Mouse (Mus musculus): ENCODE results near the gene Podxl2. TPM values are rescaled to one million over a fixed set of nuclear protein-coding genes. Genes with fewer than 3 reads are reported as not detected.

Podxl2 gene
- polyA plus RNA-seq (2014; fragmentation: Nextera tagmentation; extraction: Ambion mirVana): 579 and 634 TPM in 2 replicates

DNA sequence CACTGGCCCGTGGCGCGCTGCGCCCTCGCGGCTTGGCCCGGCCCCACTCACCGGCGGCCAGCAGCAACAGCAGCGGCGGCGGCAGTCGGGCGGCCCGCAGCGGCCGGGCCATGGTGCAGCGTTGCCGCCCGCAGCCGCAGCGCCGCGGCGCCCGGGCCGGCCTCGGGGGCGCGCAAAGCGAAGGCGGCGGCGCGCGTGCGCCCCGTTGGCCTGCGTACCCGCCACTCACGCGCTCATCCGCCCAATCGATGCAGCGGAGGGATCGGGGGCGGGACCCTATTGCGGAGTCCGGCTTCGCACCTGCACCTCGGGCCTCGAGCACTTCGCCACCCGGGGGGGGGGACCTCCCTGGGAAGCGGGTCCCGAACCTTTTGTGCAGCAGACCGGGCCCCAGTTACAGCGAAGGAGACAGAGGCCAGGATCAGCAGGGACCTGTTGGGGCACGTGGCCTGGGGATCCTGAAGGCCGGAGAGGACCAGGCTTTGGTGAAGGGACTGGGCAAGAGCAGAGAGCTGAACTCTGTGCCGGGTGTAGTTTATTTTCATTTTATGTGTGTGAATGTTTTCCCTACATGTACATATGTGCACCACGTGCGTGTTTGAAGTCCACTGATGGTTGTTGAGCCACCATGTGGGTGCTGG lies at the start of gene Podxl2:
Podxl2 (minus strand) TSS at position 177 of the 641 bp plus-strand sequence.
- Histone ChIP-seq H3K27me3 (ENCODE audit: control insufficient read depth, insufficient read depth, low read length) (no peaks in the 10 kb centered on the region), H3K36me3 (ENCODE audit: control insufficient read depth, insufficient read depth, low read length) (no peaks in the 10 kb centered on the region), H3K4me2 (ENCODE audit: low read depth, low read length) (peak within 1 kb of the TSS; percentile 93), H3K27ac (ENCODE audit: low read depth, low read length) (peak within 1 kb of the TSS; percentile 95), H3K9me3 (ENCODE audit: control insufficient read depth, low read length) (no peaks in the 10 kb centered on the region), H3K4me1 (ENCODE audit: control insufficient read depth, insufficient read depth, low read length) (peaks cover 19% of the 10 kb centered on the region), H3K9ac (replicated peaks; ENCODE audit: low read depth, low read length) (peak within 1 kb of the TSS; percentile 99), H3K4me3 (ENCODE audit: low read depth, low read length) (peak within 1 kb of the TSS; percentile 79)
- peak; percentile 72 for ATAC-seq (ENCODE audit: low read depth)
- WGBS: 5% methylated on average over 52 of the region's 63 CpGs

DNA sequence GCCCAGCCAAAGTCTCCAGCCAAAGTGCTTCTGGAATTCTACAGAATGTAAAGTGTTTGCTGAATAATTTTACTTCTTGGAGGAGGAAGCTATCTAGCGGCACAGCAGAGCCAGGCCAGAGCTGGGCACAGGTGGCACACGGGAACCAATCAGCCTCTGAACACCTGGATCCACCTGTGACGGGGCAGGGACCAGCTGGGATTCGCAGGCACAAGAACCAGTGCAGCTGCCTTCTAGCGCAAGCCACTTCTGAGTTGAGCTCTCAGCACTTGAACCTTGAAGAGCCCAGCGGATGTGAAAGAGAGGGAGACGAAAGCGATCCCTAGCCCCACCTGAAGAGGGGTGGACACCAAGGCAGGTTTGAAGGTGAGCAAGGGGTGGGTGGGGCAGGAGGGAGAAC lies 44.0 kb upstream of the Podxl2 start:
- no peak overlapping the region for H3K27ac ChIP-seq (ENCODE audit: low read depth, low read length)
- 85% methylated on average over 8 of the region's 8 CpGs for WGBS
- H3K9me3 ChIP-seq (ENCODE audit: control insufficient read depth, low read length): no peaks in the 10 kb centered on the region
- no peak overlapping the region for H3K4me2 ChIP-seq (ENCODE audit: low read depth, low read length)
- H3K4me1 ChIP-seq (ENCODE audit: control insufficient read depth, insufficient read depth, low read length): no peaks in the 10 kb centered on the region; the same call in 1 of the 2 replicates
- H3K36me3 ChIP-seq (ENCODE audit: control insufficient read depth, insufficient read depth, low read length): no peaks in the 10 kb centered on the region
- no peak for ATAC-seq (ENCODE audit: low read depth)
- H3K9ac ChIP-seq (replicated peaks; ENCODE audit: low read depth, low read length): no peak overlapping the region
- no peak overlapping the region for H3K4me3 ChIP-seq (ENCODE audit: low read depth, low read length)
- H3K27me3 ChIP-seq (ENCODE audit: control insufficient read depth, insufficient read depth, low read length): no peaks in the 10 kb centered on the region

DNA sequence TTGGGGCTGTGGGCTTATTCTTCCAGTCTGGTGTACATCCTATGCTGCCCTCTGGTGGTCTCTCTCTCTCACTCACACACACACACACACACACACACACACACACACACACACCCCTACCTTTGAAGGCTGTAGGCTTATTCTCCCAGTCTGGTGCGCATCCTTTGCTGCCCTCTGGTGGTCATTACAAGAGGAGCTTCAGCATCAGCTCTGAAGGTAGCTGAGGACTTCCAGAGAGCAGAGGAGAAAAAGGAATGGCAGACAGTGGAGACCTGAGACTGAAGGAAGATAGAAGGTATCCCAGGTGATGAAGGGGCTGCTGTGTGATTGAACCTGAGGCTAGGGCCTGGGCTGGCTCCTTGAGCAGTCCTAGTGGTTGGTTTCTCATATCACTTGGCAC lies 41.3 kb upstream of the Podxl2 start:
- Histone ChIP-seq H3K4me3 (ENCODE audit: low read depth, low read length) (no peak overlapping the region), H3K27ac (ENCODE audit: low read depth, low read length) (no peak overlapping the region), H3K9me3 (ENCODE audit: control insufficient read depth, low read length) (no peaks in the 10 kb centered on the region), H3K9ac (replicated peaks; ENCODE audit: low read depth, low read length) (no peak overlapping the region), H3K4me2 (ENCODE audit: low read depth, low read length) (no peak overlapping the region), H3K36me3 (ENCODE audit: control insufficient read depth, insufficient read depth, low read length) (0 out of 2 replicates have a peak, but pooled peaks cover 5% of the 10 kb centered on the region), H3K27me3 (ENCODE audit: control insufficient read depth, insufficient read depth, low read length) (no peaks in the 10 kb centered on the region), H3K4me1 (ENCODE audit: control insufficient read depth, insufficient read depth, low read length) (no peaks in the 10 kb centered on the region)
- ATAC-seq (ENCODE audit: low read depth): no peak
- 52% methylated on average over 1 of the region's 1 CpGs for WGBS

DNA sequence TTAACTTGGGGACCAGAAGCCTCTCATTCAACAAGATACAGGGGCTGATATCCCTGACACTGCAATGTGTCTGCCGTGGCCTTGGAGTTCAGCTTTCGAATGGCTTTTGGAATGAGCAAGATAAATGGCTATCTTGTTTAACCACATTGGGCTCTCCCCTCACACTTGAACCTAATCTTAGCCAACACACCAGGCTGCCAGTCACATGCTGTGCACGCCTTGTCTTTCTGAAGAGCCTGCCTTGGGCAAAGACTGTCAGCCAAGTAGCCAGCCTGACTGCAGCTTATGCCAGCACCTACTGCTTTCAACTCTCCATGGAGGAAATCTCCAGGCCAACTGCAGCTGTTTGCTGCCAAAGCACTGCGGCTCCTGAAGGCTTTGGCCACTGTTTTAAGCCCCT lies 40.7 kb upstream of the Podxl2 start:
- Histone ChIP-seq H3K27me3 (ENCODE audit: control insufficient read depth, insufficient read depth, low read length) (no peaks in the 10 kb centered on the region), H3K36me3 (ENCODE audit: control insufficient read depth, insufficient read depth, low read length) (0 out of 2 replicates have a peak, but pooled peaks cover 5% of the 10 kb centered on the region), H3K4me1 (ENCODE audit: control insufficient read depth, insufficient read depth, low read length) (no peaks in the 10 kb centered on the region), H3K9ac (replicated peaks; ENCODE audit: low read depth, low read length) (no peak overlapping the region), H3K4me3 (ENCODE audit: low read depth, low read length) (no peak overlapping the region), H3K27ac (ENCODE audit: low read depth, low read length) (no peak overlapping the region), H3K9me3 (ENCODE audit: control insufficient read depth, low read length) (no peaks in the 10 kb centered on the region), H3K4me2 (ENCODE audit: low read depth, low read length) (no peak overlapping the region)
- WGBS: 79% methylated on average over 4 of the region's 4 CpGs
- ATAC-seq (ENCODE audit: low read depth): no peak

DNA sequence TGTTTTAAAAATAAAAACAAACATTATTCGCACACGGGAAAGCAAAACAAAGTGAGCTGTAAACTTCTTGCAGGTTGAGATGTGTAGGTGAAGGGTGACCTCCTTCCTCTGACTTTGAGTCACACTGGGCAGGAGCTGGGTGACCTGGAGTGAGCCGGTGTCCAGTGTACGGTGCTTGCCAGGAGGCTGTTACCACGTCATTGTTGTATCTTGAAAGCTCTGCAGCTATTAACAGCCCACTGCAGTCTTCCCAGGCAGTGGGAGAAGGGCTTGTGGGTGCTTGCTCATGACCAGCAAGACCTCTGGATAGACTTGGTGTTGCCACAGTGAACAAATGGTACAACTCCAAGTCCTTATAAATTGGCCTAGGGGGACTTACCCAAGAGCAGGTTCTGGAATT lies 40.0 kb upstream of the Podxl2 start:
- Histone ChIP-seq H3K4me3 (ENCODE audit: low read depth, low read length) (no peak overlapping the region), H3K27ac (ENCODE audit: low read depth, low read length) (no peak overlapping the region), H3K36me3 (ENCODE audit: control insufficient read depth, insufficient read depth, low read length) (0 out of 2 replicates have a peak, but pooled peaks cover 5% of the 10 kb centered on the region), H3K27me3 (ENCODE audit: control insufficient read depth, insufficient read depth, low read length) (no peaks in the 10 kb centered on the region), H3K4me1 (ENCODE audit: control insufficient read depth, insufficient read depth, low read length) (no peaks in the 10 kb centered on the region), H3K9me3 (ENCODE audit: control insufficient read depth, low read length) (no peaks in the 10 kb centered on the region), H3K4me2 (ENCODE audit: low read depth, low read length) (no peak overlapping the region), H3K9ac (replicated peaks; ENCODE audit: low read depth, low read length) (no peak overlapping the region)
- ATAC-seq (ENCODE audit: low read depth): no peak
- WGBS: 77% methylated on average over 5 of the region's 5 CpGs

DNA sequence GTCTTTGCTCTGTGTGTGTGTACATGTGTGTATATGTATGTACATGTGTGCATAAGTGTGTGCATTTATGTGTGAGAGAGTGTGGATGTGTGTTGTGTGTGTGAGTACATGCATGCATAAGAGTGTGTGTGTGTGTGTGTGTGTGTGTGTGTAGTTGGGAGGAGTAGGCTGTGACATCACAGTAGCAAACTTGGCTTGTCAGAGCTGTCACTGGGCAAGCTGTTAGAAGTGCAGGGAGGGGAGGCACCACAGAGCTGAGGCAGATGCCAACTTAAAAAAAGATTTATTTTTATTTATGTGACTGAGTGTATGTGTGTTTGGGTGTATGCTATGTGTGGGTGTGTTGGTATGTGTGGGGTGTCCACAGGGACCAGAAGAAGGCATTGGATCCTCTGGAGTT lies 38.6 kb upstream of the Podxl2 start:
- ATAC-seq (ENCODE audit: low read depth): no peak
- Histone ChIP-seq H3K4me3 (ENCODE audit: low read depth, low read length) (no peak overlapping the region), H3K36me3 (ENCODE audit: control insufficient read depth, insufficient read depth, low read length) (0 out of 2 replicates have a peak, but pooled peaks cover 5% of the 10 kb centered on the region), H3K9me3 (ENCODE audit: control insufficient read depth, low read length) (no peaks in the 10 kb centered on the region), H3K9ac (replicated peaks; ENCODE audit: low read depth, low read length) (no peak overlapping the region), H3K4me2 (ENCODE audit: low read depth, low read length) (no peak overlapping the region), H3K4me1 (ENCODE audit: control insufficient read depth, insufficient read depth, low read length) (no peaks in the 10 kb centered on the region), H3K27ac (ENCODE audit: low read depth, low read length) (no peak overlapping the region), H3K27me3 (ENCODE audit: control insufficient read depth, insufficient read depth, low read length) (no peaks in the 10 kb centered on the region)

DNA sequence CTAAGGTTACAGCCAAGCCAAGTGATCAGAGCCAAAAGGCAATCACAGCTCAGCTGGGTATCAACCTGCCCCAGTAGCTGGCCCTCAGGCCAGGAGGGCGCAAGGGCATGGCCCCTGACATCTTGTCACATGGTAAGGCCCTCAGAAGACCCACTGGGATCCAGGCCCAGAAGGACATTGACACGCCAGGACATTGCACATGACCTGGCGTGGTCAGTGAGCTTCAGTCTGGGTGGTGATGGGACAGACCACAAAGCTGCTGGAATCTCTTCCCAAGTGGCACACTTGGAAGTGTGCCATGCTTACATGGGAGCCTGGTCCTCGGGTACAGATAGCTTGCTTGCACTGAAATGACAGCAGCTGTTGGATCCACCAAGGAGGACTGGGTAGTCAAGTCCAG lies 38.2 kb upstream of the Podxl2 start:
- H3K4me2 ChIP-seq (ENCODE audit: low read depth, low read length): no peak overlapping the region
- H3K27ac ChIP-seq (ENCODE audit: low read depth, low read length): no peak overlapping the region
- H3K9ac ChIP-seq (replicated peaks; ENCODE audit: low read depth, low read length): no peak overlapping the region
- no peak overlapping the region for H3K4me3 ChIP-seq (ENCODE audit: low read depth, low read length)
- WGBS: 84% methylated on average over 4 of the region's 4 CpGs
- no peaks in the 10 kb centered on the region for H3K9me3 ChIP-seq (ENCODE audit: control insufficient read depth, low read length)
- 0 out of 2 replicates have a peak, but pooled peaks cover 5% of the 10 kb centered on the region for H3K36me3 ChIP-seq (ENCODE audit: control insufficient read depth, insufficient read depth, low read length)
- H3K27me3 ChIP-seq (ENCODE audit: control insufficient read depth, insufficient read depth, low read length): no peaks in the 10 kb centered on the region
- no peak for ATAC-seq (ENCODE audit: low read depth)
- H3K4me1 ChIP-seq (ENCODE audit: control insufficient read depth, insufficient read depth, low read length): no peaks in the 10 kb centered on the region

DNA sequence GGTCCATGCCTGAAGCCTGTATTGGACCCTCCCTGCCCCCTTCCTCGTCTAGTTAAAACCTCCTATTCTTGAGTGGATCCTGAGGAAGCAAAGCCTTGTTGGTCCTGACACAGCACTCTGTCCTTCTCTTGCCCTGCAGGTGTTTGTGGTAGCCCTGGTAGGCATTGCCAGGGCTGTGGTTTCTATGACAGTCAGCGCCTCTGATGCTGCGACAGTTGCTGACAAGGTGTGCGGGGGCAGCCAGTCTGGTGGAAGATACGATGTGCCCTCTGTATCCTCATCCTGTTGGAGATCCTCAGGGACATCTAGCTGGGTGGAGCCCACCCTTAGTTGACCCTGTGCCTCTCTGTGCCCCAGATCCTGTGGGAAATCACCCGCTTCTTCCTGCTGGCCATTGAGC lies 34.3 kb upstream of the Podxl2 start:
- ATAC-seq (ENCODE audit: low read depth): no peak
- 94% methylated on average over 6 of the region's 6 CpGs for WGBS
- H3K27me3 ChIP-seq (ENCODE audit: control insufficient read depth, insufficient read depth, low read length): no peaks in the 10 kb centered on the region
- H3K4me1 ChIP-seq (ENCODE audit: control insufficient read depth, insufficient read depth, low read length): 0 out of 2 replicates have a peak, but pooled peaks cover 2% of the 10 kb centered on the region
- H3K27ac ChIP-seq (ENCODE audit: low read depth, low read length): no peak overlapping the region
- H3K4me2 ChIP-seq (ENCODE audit: low read depth, low read length): no peak overlapping the region
- H3K9me3 ChIP-seq (ENCODE audit: control insufficient read depth, low read length): no peaks in the 10 kb centered on the region
- H3K9ac ChIP-seq (replicated peaks; ENCODE audit: low read depth, low read length): no peak overlapping the region
- 0 out of 2 replicates have a peak, but pooled peaks cover 5% of the 10 kb centered on the region for H3K36me3 ChIP-seq (ENCODE audit: control insufficient read depth, insufficient read depth, low read length)
- H3K4me3 ChIP-seq (ENCODE audit: low read depth, low read length): no peak overlapping the region

DNA sequence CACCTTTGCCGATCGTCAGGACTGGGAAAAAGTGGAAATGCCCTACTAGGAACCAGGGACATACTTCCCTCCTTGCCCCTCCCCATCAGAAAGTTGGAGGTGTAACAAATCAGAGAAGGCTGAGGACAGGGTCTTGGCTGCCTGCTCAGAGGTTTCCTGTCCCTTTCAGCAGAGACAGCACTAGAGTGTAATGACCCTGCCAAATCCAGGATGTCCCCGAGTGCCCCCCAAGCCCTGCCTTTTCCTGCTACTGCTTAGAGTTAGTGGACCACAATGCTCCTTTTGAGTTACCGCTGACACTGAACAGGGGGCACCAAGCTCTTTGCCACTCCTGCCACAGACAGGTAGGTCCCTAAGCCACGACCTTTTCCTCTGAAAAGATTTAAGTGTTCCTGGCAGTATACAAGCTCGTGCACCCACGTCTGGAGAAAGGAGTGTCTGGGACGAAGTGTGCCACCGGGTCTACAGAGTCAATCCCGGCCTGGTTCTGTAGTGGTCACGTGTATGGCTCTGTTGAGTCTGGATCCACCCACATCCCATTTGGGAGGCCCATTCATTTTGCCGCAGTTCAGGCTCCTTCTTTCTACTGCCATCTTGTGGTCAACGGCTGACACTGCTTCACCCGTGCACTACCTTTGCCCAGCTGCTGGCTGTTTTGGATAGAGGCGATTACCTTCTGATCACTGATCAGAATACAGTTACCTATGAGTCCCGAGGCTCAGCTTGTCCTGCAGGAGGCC lies 31.7 kb upstream of the Podxl2 start:
- no peak overlapping the region for H3K9ac ChIP-seq (replicated peaks; ENCODE audit: low read depth, low read length)
- no peak for ATAC-seq (ENCODE audit: low read depth)
- WGBS: 18% methylated on average over 16 of the region's 16 CpGs

More for the DNA sequence above, 31.7 kb upstream of the Podxl2 start:
- H3K9me3 ChIP-seq (ENCODE audit: control insufficient read depth, low read length): no peaks in the 10 kb centered on the region
- H3K36me3 ChIP-seq (ENCODE audit: control insufficient read depth, insufficient read depth, low read length): no peaks in the 10 kb centered on the region
- H3K4me1 ChIP-seq (ENCODE audit: control insufficient read depth, insufficient read depth, low read length): peaks cover 13% of the 10 kb centered on the region
- no peak overlapping the region for H3K4me3 ChIP-seq (ENCODE audit: low read depth, low read length)
- H3K4me2 ChIP-seq (ENCODE audit: low read depth, low read length): peak overlapping the region; percentile 8; the same call in 1 of the 2 replicates
- no peak overlapping the region for H3K27ac ChIP-seq (ENCODE audit: low read depth, low read length)
- H3K27me3 ChIP-seq (ENCODE audit: control insufficient read depth, insufficient read depth, low read length): no peaks in the 10 kb centered on the region

Measured in neural tube, embryonic 14.5 days (tissue).